7 mouse cellular contexts compared by ENCODE assay signal in genomic region chr3:108911548-108912413, GRCm38 (mm10). TPM values are rescaled to one million over a fixed set of nuclear protein-coding genes. Genes with fewer than 3 reads are reported as not detected.
DNase-seq lines count a peak whose midpoint lies in the region; ATAC-seq lines count a peak whose summit lies in the region.

Gene Prpf38b, minus strand, starts transcription at chr3:108911727.

- H3K27ac ChIP-seq in intestine, embryonic 15.5 days, result peak within 1 kb of the TSS; percentile 100
- H3K27ac ChIP-seq in midbrain, embryonic 10.5 days (replicated peaks), result peak within 1 kb of the TSS; percentile 97

- H3K4me3 ChIP-seq in intestine, embryonic 15.5 days (replicated peaks), result peak within 1 kb of the TSS; percentile 91
- H3K4me3 ChIP-seq in midbrain, embryonic 10.5 days, result peak within 1 kb of the TSS; percentile 99

- H3K36me3 ChIP-seq in intestine, embryonic 15.5 days, result peaks cover 2% of the 10 kb centered on the region; the same call in 1 of the 2 replicates
- H3K36me3 ChIP-seq in midbrain, embryonic 10.5 days, result peaks cover 22% of the 10 kb centered on the region

- H3K4me1 ChIP-seq in intestine, embryonic 15.5 days (replicated peaks), result 0 out of 2 replicates have a peak, but pooled peaks cover 5% of the 10 kb centered on the region
- H3K4me1 ChIP-seq in midbrain, embryonic 10.5 days, result peaks cover 22% of the 10 kb centered on the region

- H3K27me3 ChIP-seq in intestine, embryonic 15.5 days (replicated peaks), result no peaks in the 10 kb centered on the region
- H3K27me3 ChIP-seq in midbrain, embryonic 10.5 days (ENCODE audit: low read depth, poor library complexity, severe bottlenecking), result no peaks in the 10 kb centered on the region

- under 1% methylated on average over 53 of the region's 53 CpGs for WGBS in intestine, embryonic 15.5 days
- under 1% methylated on average over 53 of the region's 53 CpGs for WGBS in midbrain, embryonic 10.5 days

- intact Hi-C loops in gastrocnemius, postnatal 36 days (cut with DNase I), result loop anchor here (5.0 kb wide), 2 partner anchors 69 to 151 kb away; partner anchors contain the start of gene Stxbp3
- intact Hi-C loops in left cerebral cortex, postnatal 25 days (cut with DNase I), result loop anchor here (5.0 to 10.0 kb wide), 6 partner anchors 51 to 583 kb away; partner anchors contain the start of genes Gpsm2 and Stxbp3

- peak within 1 kb of the TSS; percentile 96 for H3K9ac ChIP-seq in intestine, embryonic 15.5 days

- H3K4me2 ChIP-seq in intestine, embryonic 15.5 days (replicated peaks), result peak within 1 kb of the TSS; percentile 78

- H3K9me3 ChIP-seq in intestine, embryonic 15.5 days, result no peaks in the 10 kb centered on the region
- H3K9me3 ChIP-seq in midbrain, embryonic 10.5 days (replicated peaks), result no peaks in the 10 kb centered on the region

- ATAC-seq in intestine, embryonic 15.5 days, result peak; percentile 98

- DNase-seq in adrenal gland, adult 2 months, result peak; percentile 96
- DNase-seq in embryo, embryonic 11.5 days (ENCODE audit: low read depth, low spot score), result peak; percentile 91
- peak; percentile 90 to 94 for DNase-seq in gastrocnemius, postnatal 36 days
- DNase-seq in left cerebral cortex, postnatal 25 days (ENCODE audit: low spot score in 2 of 2), result peak; percentile 96 to 97
- peak; percentile 99 for DNase-seq in midbrain, embryonic 10.5 days (ENCODE audit: low spot score)
- peak; percentile 91 for DNase-seq in right cerebral cortex, postnatal 4 days

RNA-seq across cellular contexts. Expression of gene Prpf38b, which starts in this region (rescaled TPM):
- 10 to 100 TPM; 39.8 to 77.9 TPM for total RNA-seq in adrenal gland, adult 2 months (2021)
- polyA plus RNA-seq in adrenal gland, adult 2 months (2012; rRNA removed), result 108 and 117 TPM in 2 replicates
- 10 to 100 TPM; 13.1 to 17.2 TPM for total RNA-seq in gastrocnemius, postnatal 36 days (2021)
- 74.4 and 79.3 TPM in 2 replicates for polyA plus RNA-seq in intestine, embryonic 15.5 days (2015; fragmentation: Nextera tagmentation; extraction: Ambion mirVana)
- 10 to 100 TPM; 39.6 to 43.8 TPM for total RNA-seq in left cerebral cortex, postnatal 25 days (2021)
- 67.2 and 68.3 TPM in 2 replicates for polyA plus RNA-seq in midbrain, embryonic 10.5 days (2016; fragmentation: Nextera tagmentation; extraction: Ambion mirVana)

Comparison
In these comparisons a context has a peak if more than half of its experiments do, and no peak if none do; other contexts are left out.
1. Peak in every context shown above with its lines: DNase-seq, ATAC-seq, H3K4me3 ChIP-seq and H3K27ac ChIP-seq.